Mouse (Mus musculus) MEL (cell line): ENCODE measurements around the gene Ankrd44. TPM values are rescaled to one million over a fixed set of nuclear protein-coding genes. Genes with fewer than 3 reads are reported as not detected.

ENCODE experiments used
- DNase-seq: peaks from one replicate; pipeline ENCODE4 v3.0.0; 2011; ENCODE audit warnings: low read depth, low spot score
- H3K27ac ChIP-seq: 2 replicates; pipeline ENCODE4 v1.5.1; 2012; ENCODE audit warnings: low read depth, mild to moderate bottlenecking, control low read depth, low read length, moderate library complexity; ENCODE audit not compliant: control insufficient read depth
- H3K27me3 ChIP-seq, 2 experiments: fragments of 150-350 bp in 1 of 2; sonication (generic) in 1 of 2; 2 replicates each; pipeline ENCODE4 v1.6.1; 2012; ENCODE audit warnings: low read length in 2 of 2, mild to moderate bottlenecking in 2 of 2, improper control_type of control experiment in 1 of 2, moderate library complexity in 1 of 2; ENCODE audit not compliant: insufficient read depth in 2 of 2, control insufficient read depth in 1 of 2
- H3K36me3 ChIP-seq, 2 experiments: 2 replicates each; pipeline ENCODE4 v1.6.1; 2012 to 2014; ENCODE audit warnings: low read length in 2 of 2, improper control_type of control experiment in 1 of 2, inconsistent platforms in 1 of 2, mild to moderate bottlenecking in 1 of 2; ENCODE audit not compliant: insufficient read depth in 2 of 2, control insufficient read depth in 1 of 2
- H3K4me1 ChIP-seq, 2 experiments: fragments of 150-350 bp in 1 of 2; sonication (generic) in 1 of 2; 2 replicates each; pipeline ENCODE4 v1.6.1; 2012; ENCODE audit warnings: low read length in 2 of 2, improper control_type of control experiment in 1 of 2, mild to moderate bottlenecking in 1 of 2; ENCODE audit not compliant: insufficient read depth in 2 of 2, control insufficient read depth in 1 of 2
- H3K4me3 ChIP-seq, 2 experiments: fragments of 150-350 bp in 1 of 2; sonication (generic) in 1 of 2; 2 replicates each; pipeline ENCODE4 v1.5.1; 2012; ENCODE audit warnings: low read depth in 2 of 2, low read length in 2 of 2, mild to moderate bottlenecking in 2 of 2, moderate library complexity in 2 of 2, control low read depth in 1 of 2, improper control_type of control experiment in 1 of 2; ENCODE audit not compliant: control insufficient read depth in 1 of 2, insufficient read depth in 1 of 2
- H3K79me2 ChIP-seq: 2 replicates; pipeline ENCODE4 v1.6.1; 2012; ENCODE audit warnings: mild to moderate bottlenecking, low read length, moderate library complexity; ENCODE audit not compliant: control insufficient read depth, poor library complexity, insufficient read depth
- H3K9ac ChIP-seq: 2 replicates; pipeline ENCODE4 v1.6.1; 2012; ENCODE audit warnings: low read depth, mild to moderate bottlenecking, control low read depth, low read length, moderate library complexity; ENCODE audit not compliant: control insufficient read depth, poor library complexity, severe bottlenecking
- H3K9me3 ChIP-seq: fragments of 150-350 bp; sonication (generic); replicated peaks from 2 replicates; pipeline ENCODE4 v1.6.1; 2012; ENCODE audit warnings: mild to moderate bottlenecking, low read length, improper control_type of control experiment, moderate library complexity; ENCODE audit not compliant: insufficient read depth
- BHLHE40 ChIP-seq: IDR thresholded peaks from 2 replicates; pipeline ENCODE4 v1.6.1; 2012; ENCODE audit warnings: low read depth, mild to moderate bottlenecking, inconsistent platforms, low read length, improper control_type of control experiment, borderline replicate concordance
- CHD1 ChIP-seq: IDR thresholded peaks from 2 replicates; pipeline ENCODE4 v1.6.1; 2012; ENCODE audit warnings: low read depth, mild to moderate bottlenecking, inconsistent platforms, low read length, improper control_type of control experiment
- CHD2 ChIP-seq: IDR thresholded peaks from 2 replicates; pipeline ENCODE4 v1.6.1; 2011; ENCODE audit warnings: low read length, improper control_type of control experiment
- CTCF ChIP-seq, 3 experiments: IDR thresholded peaks in 2 of 3; conservative IDR thresholded peaks in 1 of 3; 2 replicates each; pipeline ENCODE4 v1.5.1; 2011 to 2012; ENCODE audit warnings: low read length in 3 of 3, low read depth in 2 of 3, mild to moderate bottlenecking in 2 of 3, improper control_type of control experiment in 1 of 3, inconsistent platforms in 1 of 3, mixed read lengths in 1 of 3, moderate library complexity in 1 of 3; ENCODE audit not compliant: control insufficient read depth in 1 of 3, insufficient read depth in 1 of 3, poor library complexity in 1 of 3, severe bottlenecking in 1 of 3
- E2F4 ChIP-seq: IDR thresholded peaks from 2 replicates; pipeline ENCODE4 v1.6.1; 2011; ENCODE audit warnings: low read depth, low read length, improper control_type of control experiment, borderline replicate concordance
- ELF1 ChIP-seq: IDR thresholded peaks from 2 replicates; pipeline ENCODE4 v1.6.1; 2014; ENCODE audit warnings: low read depth, mild to moderate bottlenecking, inconsistent platforms, low read length, improper control_type of control experiment, moderate library complexity
- ETS1 ChIP-seq: IDR thresholded peaks from 2 replicates; pipeline ENCODE4 v1.6.1; 2012; ENCODE audit warnings: low read depth, mild to moderate bottlenecking, inconsistent platforms, low read length, improper control_type of control experiment, moderate library complexity
- GABPA ChIP-seq: IDR thresholded peaks from 2 replicates; pipeline ENCODE4 v1.6.1; 2012; ENCODE audit warnings: low read depth, mild to moderate bottlenecking, inconsistent platforms, low read length, improper control_type of control experiment, moderate library complexity
- GATA1 ChIP-seq: IDR thresholded peaks from 2 replicates; pipeline ENCODE4 v1.6.1; 2011; ENCODE audit warnings: low read depth, low read length, improper control_type of control experiment
- HCFC1 ChIP-seq: IDR thresholded peaks from 2 replicates; pipeline ENCODE4 v1.6.1; 2012; ENCODE audit warnings: low read depth, mild to moderate bottlenecking, inconsistent platforms, low read length, improper control_type of control experiment, moderate library complexity
- JUND ChIP-seq: IDR thresholded peaks from 2 replicates; pipeline ENCODE4 v1.6.1; 2011; ENCODE audit warnings: low read depth, mild to moderate bottlenecking, improper control_type of control experiment, low read length
- MAFK ChIP-seq: IDR thresholded peaks from 2 replicates; pipeline ENCODE4 v1.6.1; 2011; ENCODE audit warnings: low read depth, mild to moderate bottlenecking, low read length, improper control_type of control experiment, borderline replicate concordance
- MAX ChIP-seq: IDR thresholded peaks from 2 replicates; pipeline ENCODE4 v1.6.1; 2011; ENCODE audit warnings: low read length, improper control_type of control experiment
- MEF2A ChIP-seq: IDR thresholded peaks from 2 replicates; pipeline ENCODE4 v1.6.1; 2014; ENCODE audit warnings: low read depth, mild to moderate bottlenecking, inconsistent platforms, low read length, improper control_type of control experiment; ENCODE audit not compliant: poor library complexity, insufficient replicate concordance, severe bottlenecking; ENCODE audit errors: extremely low read depth
- MYB ChIP-seq: IDR thresholded peaks from 2 replicates; pipeline ENCODE4 v1.6.1; 2011; ENCODE audit warnings: mild to moderate bottlenecking, low read depth, low read length, improper control_type of control experiment
- MYC ChIP-seq: IDR thresholded peaks from 2 replicates; pipeline ENCODE4 v1.6.1; 2011; ENCODE audit warnings: low read depth, mild to moderate bottlenecking, low read length, improper control_type of control experiment, moderate library complexity
- NELFE ChIP-seq: IDR thresholded peaks from 2 replicates; pipeline ENCODE4 v1.6.1; 2011; ENCODE audit warnings: low read depth, low read length, improper control_type of control experiment
- POLR2A ChIP-seq, 2 experiments: IDR thresholded peaks; 2 replicates each; pipeline ENCODE4 v1.6.1; 2011 to 2012; ENCODE audit warnings: low read length in 2 of 2, mild to moderate bottlenecking in 2 of 2, control low read depth in 1 of 2, improper control_type of control experiment in 1 of 2, low read depth in 1 of 2, moderate library complexity in 1 of 2; ENCODE audit not compliant: control insufficient read depth in 1 of 2, insufficient read depth in 1 of 2, poor library complexity in 1 of 2
- POLR2AphosphoS2 ChIP-seq: IDR thresholded peaks from 2 replicates; pipeline ENCODE4 v1.6.1; 2011; ENCODE audit warnings: low read length, improper control_type of control experiment
- RAD21 ChIP-seq: IDR thresholded peaks from 2 replicates; pipeline ENCODE4 v1.6.1; 2011; ENCODE audit warnings: mild to moderate bottlenecking, low read depth, low read length, improper control_type of control experiment
- RCOR1 ChIP-seq: IDR thresholded peaks from 2 replicates; pipeline ENCODE4 v1.6.1; 2012; ENCODE audit warnings: low read depth, mild to moderate bottlenecking, inconsistent platforms, low read length, improper control_type of control experiment
- SMC3 ChIP-seq: IDR thresholded peaks from 2 replicates; pipeline ENCODE4 v1.6.1; 2011; ENCODE audit warnings: low read depth, low read length, improper control_type of control experiment
- TAL1 ChIP-seq: IDR thresholded peaks from 2 replicates; pipeline ENCODE4 v1.6.1; 2012; ENCODE audit warnings: mild to moderate bottlenecking, inconsistent platforms, low read length, moderate library complexity, mixed read lengths
- TBP ChIP-seq: IDR thresholded peaks from 2 replicates; pipeline ENCODE4 v1.8.0; 2011; ENCODE audit warnings: low read depth, low read length, improper control_type of control experiment
- TCF12 ChIP-seq: IDR thresholded peaks from 2 replicates; pipeline ENCODE4 v1.6.1; 2014; ENCODE audit warnings: low read depth, mild to moderate bottlenecking, inconsistent platforms, low read length, improper control_type of control experiment, moderate library complexity
- UBTF ChIP-seq: IDR thresholded peaks from 2 replicates; pipeline ENCODE4 v1.6.1; 2012; ENCODE audit warnings: low read depth, mild to moderate bottlenecking, inconsistent platforms, low read length, improper control_type of control experiment, moderate library complexity, borderline replicate concordance; ENCODE audit not compliant: insufficient read depth
- USF1 ChIP-seq: IDR thresholded peaks from 2 replicates; pipeline ENCODE4 v1.6.1; 2014; ENCODE audit warnings: low read depth, mild to moderate bottlenecking, inconsistent platforms, low read length, improper control_type of control experiment, moderate library complexity
- USF2 ChIP-seq, 2 experiments: IDR thresholded peaks; 2 replicates each; pipeline ENCODE4 v1.6.1; 2011 to 2012; ENCODE audit warnings: improper control_type of control experiment in 2 of 2, low read length in 2 of 2, borderline replicate concordance in 1 of 2, inconsistent platforms in 1 of 2, low read depth in 1 of 2, mild to moderate bottlenecking in 1 of 2; ENCODE audit not compliant: insufficient read depth in 1 of 2
- ZC3H11A ChIP-seq: IDR thresholded peaks from 2 replicates; pipeline ENCODE4 v1.6.1; 2012; ENCODE audit warnings: low read depth, mild to moderate bottlenecking, inconsistent platforms, low read length, improper control_type of control experiment
- ZKSCAN1 ChIP-seq: IDR thresholded peaks from 2 replicates; pipeline ENCODE4 v1.6.1; 2012; ENCODE audit warnings: low read depth, mild to moderate bottlenecking, inconsistent platforms, low read length, improper control_type of control experiment, moderate library complexity
- ZMIZ1 ChIP-seq: IDR thresholded peaks from 2 replicates; pipeline ENCODE4 v1.6.1; 2012; ENCODE audit warnings: low read depth, mild to moderate bottlenecking, inconsistent platforms, low read length, improper control_type of control experiment, moderate library complexity
- polyA plus RNA-seq, 2 experiments: library from polyadenylated mRNA; stranded (reverse) in 1 of 2; unstranded in 1 of 2; fragments of >175 nt in 1 of 2; fragments of >200 nt in 1 of 2; gene quantifications; 2 replicates each; pipeline versions ENCODE4 v1.2.1 to v1.2.4; 2012; ENCODE audit warnings: low replicate concordance in 2 of 2, low read depth in 1 of 2; ENCODE audit not compliant: insufficient read length in 2 of 2, insufficient read depth in 1 of 2, missing spikeins in 1 of 2
- total RNA-seq: library from RNA; depleted of rRNA; stranded (reverse); fragments of 300-350 nt; gene quantifications from 2 replicates; pipeline ENCODE4 v1.2.3, GENCODE M21; 2012; rRNA removed

The Ankrd44 gene
- total RNA-seq (1.9 and 2.3 TPM in 2 replicates), polyA plus RNA-seq (1 to 10 TPM in 1 of 2 experiments, not detected in 1; 4.4 TPM)

- no peak within 1 kb of the TSS for H3K27ac ChIP-seq
Measured at GRCm38 (mm10) chr1:54925971-54926771, at the start of gene Ankrd44. Gene Ankrd44 (minus strand): TSS chr1:54926387.

GRCm38 (mm10) chr1:54971687-54972404 lies 45.7 kb upstream of the Ankrd44 start:
- no peaks in the 10 kb centered on the region for H3K36me3 ChIP-seq
- H3K79me2 ChIP-seq = no peaks in the 10 kb centered on the region
- no peaks in the 10 kb centered on the region for H3K4me1 ChIP-seq
- no peak overlapping the region for H3K4me3 ChIP-seq
- DNase-seq = no peak
- H3K27me3 ChIP-seq = no peaks in the 10 kb centered on the region; a peak in 1 of 4 replicates
- H3K9ac ChIP-seq = no peak overlapping the region
- no peak overlapping the region for H3K27ac ChIP-seq
- TF ChIP-seq E2F4 (no peak), ZKSCAN1 (no peak), TBP (no peak), HCFC1 (no peak), MYB (no peak), MAFK (no peak), POLR2AphosphoS2 (no peak), BHLHE40 (no peak), UBTF (no peak), USF2 (IDR thresholded peaks at IDR 0.05; ENCODE audit: borderline replicate concordance in 1 of 2, insufficient read depth in 1 of 2, low read depth in 1 of 2, low read length in 2 of 2) (no peak), TAL1 (no peak), MAX (no peak), CHD1 (no peak), GATA1 (no peak), USF1 (no peak), SMC3 (no peak)
- no peaks in the 10 kb centered on the region for H3K9me3 ChIP-seq

More at GRCm38 (mm10) chr1:54925971-54926771, at the start of gene Ankrd44:
- no peaks in the 10 kb centered on the region for H3K79me2 ChIP-seq
- no peaks in the 10 kb centered on the region for H3K9me3 ChIP-seq
- peak; percentile 68 for DNase-seq
- peaks cover 0 to 21% of the 10 kb centered on the region in 2 experiments; a peak in 2 of 4 replicates for H3K4me1 ChIP-seq
- no peak for TF ChIP-seq HCFC1
- TF ChIP-seq ZC3H11A = peak; percentile 28; the same call in 1 of the 2 replicates
- TF ChIP-seq ZMIZ1 = no peak
- TF ChIP-seq MYB = no peak
- TF ChIP-seq POLR2A (IDR thresholded peaks at IDR 0.05; ENCODE audit: control insufficient read depth in 1 of 2, insufficient read depth in 1 of 2, low read depth in 1 of 2, low read length in 2 of 2, poor library complexity in 1 of 2) = peak in 1 of 2 experiments; percentile 52; a peak in 2 of 4 replicates
- TF ChIP-seq GATA1 = peak; percentile 13; the same call in 1 of the 2 replicates
- TF ChIP-seq POLR2AphosphoS2 = no peak
- no peak for TF ChIP-seq UBTF
- peak; percentile 54 for TF ChIP-seq RAD21
- TF ChIP-seq MEF2A = no peak
- TF ChIP-seq GABPA = no peak
- peak; percentile 15; the same call in 1 of the 2 replicates for TF ChIP-seq NELFE
- TF ChIP-seq TCF12 = no peak
- TF ChIP-seq ETS1 = no peak
- TF ChIP-seq ELF1 = peak; percentile 42; the same call in 1 of the 2 replicates
- no peak for TF ChIP-seq TAL1
- no peak for TF ChIP-seq JUND
- no peak for TF ChIP-seq MYC
- TF ChIP-seq E2F4 = no peak
- no peak for TF ChIP-seq CHD2
- peak in 2 of 3 experiments; percentile 43 to 59; a peak in 4 of 6 replicates for TF ChIP-seq CTCF (IDR thresholded peaks at IDR 0.05 in 2 of 3, conservative IDR thresholded peaks at IDR 0.05 in 1 of 3; ENCODE audit: control insufficient read depth in 1 of 3, insufficient read depth in 1 of 3, low read depth in 2 of 3, low read length in 3 of 3, poor library complexity in 1 of 3, severe bottlenecking in 1 of 3)
- TF ChIP-seq SMC3 = peak; percentile 42; the same call in 1 of the 2 replicates
- no peak for TF ChIP-seq RCOR1
- H3K36me3 ChIP-seq = peaks cover 0 to 17% of the 10 kb centered on the region in 2 experiments; a peak in 2 of 4 replicates
- H3K9ac ChIP-seq = peak within 1 kb of the TSS; percentile 88
- H3K4me3 ChIP-seq = peak within 1 kb of the TSS; percentile 55 to 75
- peaks cover 0 to 1% of the 10 kb centered on the region in 2 experiments; a peak in 2 of 4 replicates for H3K27me3 ChIP-seq
